Mouse (Mus musculus): ENCODE measurements around the gene Vax2. TPM values are rescaled to one million over a fixed set of nuclear protein-coding genes. Genes with fewer than 3 reads are reported as not detected.

The Vax2 gene
- not detected in 2 replicates for polyA plus RNA-seq (2014; fragmentation: Nextera tagmentation; extraction: Ambion mirVana)

DNA sequence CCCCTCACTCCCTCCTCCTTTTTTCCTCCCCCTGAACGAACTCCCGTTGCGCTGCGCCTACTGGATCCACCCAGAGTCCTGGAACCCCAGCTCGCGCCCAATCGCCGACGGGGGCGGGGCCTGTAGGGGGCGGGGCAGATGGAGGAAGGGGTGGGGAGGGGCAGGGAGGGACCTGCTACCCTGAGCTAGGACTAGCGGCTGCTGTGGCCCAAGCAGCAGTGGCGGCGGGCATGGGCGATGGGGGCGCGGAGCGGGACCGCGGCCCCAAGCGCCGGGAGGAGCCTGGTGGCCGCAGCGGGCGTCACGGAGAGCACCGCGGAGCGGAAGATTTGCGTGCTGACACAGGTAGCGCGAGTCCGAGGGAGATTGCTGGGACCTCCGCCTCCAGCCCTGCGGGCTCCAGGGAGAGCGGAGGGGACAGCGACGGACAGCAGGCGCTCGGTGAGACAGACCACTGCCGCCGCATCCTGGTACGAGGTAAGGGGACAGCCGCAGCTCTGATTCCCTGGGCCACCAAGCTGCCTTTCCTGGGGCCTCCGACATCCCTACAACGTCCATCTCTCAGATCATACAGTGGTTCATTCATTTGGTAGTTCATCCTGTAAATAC, at the start of gene Vax2:
TSS of gene Vax2 (plus strand) at position 198 of the 609 bp plus-strand sequence.
- ATAC-seq (ENCODE audit: insufficient read depth) (peak; percentile 90), DNase-seq (peak; percentile 80)
- Histone ChIP-seq H3K4me2 (peak within 1 kb of the TSS; percentile 70), H3K27me3 (ENCODE audit: insufficient read depth, low read length) (peaks cover 100% of the 10 kb centered on the region), H3K4me1 (ENCODE audit: insufficient read depth) (no peaks in the 10 kb centered on the region), H3K27ac (ENCODE audit: low read depth) (no peak within 1 kb of the TSS), H3K9ac (no peak within 1 kb of the TSS), H3K9me3 (ENCODE audit: low read depth, low read length) (no peaks in the 10 kb centered on the region), H3K36me3 (ENCODE audit: insufficient read depth) (no peaks in the 10 kb centered on the region), H3K4me3 (ENCODE audit: low read depth, low read length) (peak within 1 kb of the TSS; percentile 40)
- under 1% methylated on average over 46 of the region's 46 CpGs for WGBS
- no peak for TF ChIP-seq CTCF (IDR thresholded peaks at IDR 0.05; ENCODE audit: low read depth)

DNA sequence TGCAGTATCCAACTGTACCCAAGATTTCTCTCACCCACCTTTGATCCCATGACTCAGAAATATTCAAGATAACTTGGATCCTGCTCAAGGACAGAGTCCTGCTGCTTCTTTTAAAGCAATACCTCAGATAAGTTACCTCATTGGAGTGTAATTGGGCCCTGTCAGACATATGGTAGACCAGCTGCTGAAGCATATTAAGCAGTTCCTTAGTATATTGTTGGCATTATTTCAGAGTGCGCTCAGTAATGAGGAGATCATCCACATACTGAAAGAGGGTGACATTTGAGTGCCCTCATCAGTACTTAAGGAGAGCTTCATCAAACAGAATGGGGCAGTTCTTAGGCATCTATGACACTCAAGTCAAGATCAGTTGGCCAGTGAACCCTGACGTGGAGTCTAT, 46.1 kb upstream of the Vax2 start:
- no peak overlapping the region for H3K9ac ChIP-seq
- TF ChIP-seq CTCF (IDR thresholded peaks at IDR 0.05; ENCODE audit: low read depth): no peak
- H3K27me3 ChIP-seq (ENCODE audit: insufficient read depth, low read length): no peaks in the 10 kb centered on the region
- no peaks in the 10 kb centered on the region for H3K9me3 ChIP-seq (ENCODE audit: low read depth, low read length)
- WGBS: 71% methylated on average over 2 of the region's 2 CpGs
- no peak overlapping the region for H3K27ac ChIP-seq (ENCODE audit: low read depth)
- ATAC-seq (ENCODE audit: insufficient read depth) (no peak), DNase-seq (no peak)
- no peaks in the 10 kb centered on the region for H3K4me1 ChIP-seq (ENCODE audit: insufficient read depth)
- no peaks in the 10 kb centered on the region for H3K36me3 ChIP-seq (ENCODE audit: insufficient read depth)
- H3K4me2 ChIP-seq: no peak overlapping the region
- H3K4me3 ChIP-seq (ENCODE audit: low read depth, low read length): no peak overlapping the region

DNA sequence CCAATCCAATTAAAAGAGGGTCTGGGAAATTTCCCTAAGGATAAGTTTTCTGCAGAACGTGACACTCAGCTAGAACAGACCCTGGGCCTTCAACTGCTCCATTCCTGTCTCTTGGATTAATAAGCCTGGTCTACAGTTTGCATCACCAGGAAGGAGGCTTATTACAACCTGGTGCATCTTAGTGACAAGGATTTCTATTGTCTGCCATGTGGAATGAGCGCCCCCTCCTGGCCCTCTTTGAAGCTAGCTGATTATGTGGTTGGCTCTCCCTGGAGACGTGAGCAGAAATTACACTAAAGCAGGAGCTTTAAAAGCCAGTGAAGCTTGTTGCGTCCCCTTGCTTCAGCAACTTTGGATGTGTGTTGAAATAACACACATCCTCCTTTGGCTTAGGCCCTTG, 37.7 kb upstream of the Vax2 start:
- no peak overlapping the region for H3K4me2 ChIP-seq
- peak; percentile 88 for DNase-seq
- no peak overlapping the region for H3K27ac ChIP-seq (ENCODE audit: low read depth)
- no peaks in the 10 kb centered on the region for H3K4me1 ChIP-seq (ENCODE audit: insufficient read depth)
- 6% methylated on average over 4 of the region's 4 CpGs for whole genome bisulfite sequencing
- no peak overlapping the region for H3K4me3 ChIP-seq (ENCODE audit: low read depth, low read length)
- TF ChIP-seq CTCF (IDR thresholded peaks at IDR 0.05; ENCODE audit: low read depth): peak; percentile 91
- no peaks in the 10 kb centered on the region for H3K36me3 ChIP-seq (ENCODE audit: insufficient read depth)
- H3K27me3 ChIP-seq (ENCODE audit: insufficient read depth, low read length): no peaks in the 10 kb centered on the region
- no peak overlapping the region for H3K9ac ChIP-seq
- no peak for ATAC-seq (ENCODE audit: insufficient read depth)
- H3K9me3 ChIP-seq (ENCODE audit: low read depth, low read length): no peaks in the 10 kb centered on the region

DNA sequence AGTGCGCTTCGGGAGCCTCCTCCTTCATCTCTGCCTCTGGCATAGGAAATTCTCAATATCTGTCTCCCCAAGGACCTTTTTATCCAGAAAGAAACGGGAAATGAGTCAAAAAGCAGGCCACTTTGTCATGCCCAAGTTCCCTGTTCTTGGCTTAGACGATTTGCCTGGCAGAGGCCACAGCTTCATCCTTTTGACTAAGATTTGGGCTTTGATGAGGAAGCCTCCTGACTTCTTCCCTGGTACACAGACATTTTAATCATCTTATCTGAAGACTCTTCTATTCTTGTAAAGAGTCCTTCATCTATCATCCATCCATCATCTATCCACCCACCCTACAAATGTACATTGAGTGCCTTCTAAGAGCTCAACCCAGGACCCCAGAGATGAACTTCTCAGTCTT, 33.3 kb upstream of the Vax2 start, which contains the start of gene Cd207:
TSS of gene Cd207 (minus strand) at position 101 of the 400 bp plus-strand sequence.
- TF ChIP-seq CTCF (IDR thresholded peaks at IDR 0.05; ENCODE audit: low read depth): no peak
- Histone ChIP-seq H3K4me2 (no peak within 1 kb of the TSS), H3K36me3 (ENCODE audit: insufficient read depth) (no peaks in the 10 kb centered on the region), H3K4me1 (ENCODE audit: insufficient read depth) (no peaks in the 10 kb centered on the region), H3K4me3 (ENCODE audit: low read depth, low read length) (no peak within 1 kb of the TSS), H3K27me3 (ENCODE audit: insufficient read depth, low read length) (no peaks in the 10 kb centered on the region), H3K27ac (ENCODE audit: low read depth) (no peak within 1 kb of the TSS), H3K9me3 (ENCODE audit: low read depth, low read length) (no peaks in the 10 kb centered on the region), H3K9ac (no peak within 1 kb of the TSS)
- ATAC-seq (ENCODE audit: insufficient read depth): no peak
- 70% methylated on average over 4 of the region's 4 CpGs for WGBS
- no peak for DNase-seq

DNA sequence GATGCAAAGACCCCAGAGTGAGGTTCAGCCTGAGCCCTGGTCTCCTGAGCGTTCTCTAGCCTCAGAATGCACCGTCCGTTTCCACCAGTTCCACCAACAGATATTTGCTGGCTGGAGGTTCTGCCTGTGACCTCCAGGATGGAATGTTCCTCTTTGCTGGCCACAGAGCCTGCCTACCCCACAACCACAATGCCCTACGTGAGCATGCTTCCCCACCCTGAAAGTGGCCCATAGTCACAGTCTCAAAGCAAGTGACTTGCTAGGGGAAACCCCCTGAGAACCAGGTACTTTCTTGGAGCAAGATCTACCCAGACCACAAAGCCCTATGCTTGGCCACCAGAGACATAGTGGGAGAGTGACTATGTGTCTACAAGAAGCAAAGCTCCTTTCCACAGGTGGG, 21.7 kb upstream of the Vax2 start:
- WGBS: 74% methylated on average over 4 of the region's 4 CpGs
- no peak for DNase-seq
- Histone ChIP-seq H3K4me2 (no peak overlapping the region), H3K9me3 (ENCODE audit: low read depth, low read length) (no peaks in the 10 kb centered on the region), H3K9ac (no peak overlapping the region), H3K27ac (ENCODE audit: low read depth) (no peak overlapping the region), H3K27me3 (ENCODE audit: insufficient read depth, low read length) (peaks cover 42% of the 10 kb centered on the region), H3K36me3 (ENCODE audit: insufficient read depth) (no peaks in the 10 kb centered on the region), H3K4me3 (ENCODE audit: low read depth, low read length) (no peak overlapping the region), H3K4me1 (ENCODE audit: insufficient read depth) (no peaks in the 10 kb centered on the region)
- TF ChIP-seq CTCF (IDR thresholded peaks at IDR 0.05; ENCODE audit: low read depth): no peak
- no peak for ATAC-seq (ENCODE audit: insufficient read depth)

DNA sequence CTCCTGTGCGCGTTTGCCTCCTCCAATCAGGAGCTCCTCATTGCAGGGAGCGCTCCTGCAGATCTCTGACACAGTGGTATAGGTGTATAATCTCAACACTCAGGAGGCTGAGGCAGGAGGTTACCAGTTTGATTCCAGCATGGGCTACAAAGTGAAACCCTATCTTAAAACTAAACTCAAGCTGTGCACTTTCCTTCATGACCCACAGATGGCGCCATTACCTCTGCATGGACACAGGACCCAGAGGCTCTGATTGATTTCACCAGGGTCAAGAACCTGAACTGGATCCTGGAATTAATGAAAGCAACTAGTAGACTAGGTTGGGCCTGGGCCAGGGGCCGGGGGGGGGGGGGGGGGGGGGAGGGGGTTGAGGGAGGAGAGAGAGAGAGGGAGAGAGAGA, 20.8 kb upstream of the Vax2 start:
- Histone ChIP-seq H3K9me3 (ENCODE audit: low read depth, low read length) (no peaks in the 10 kb centered on the region), H3K4me3 (ENCODE audit: low read depth, low read length) (no peak overlapping the region), H3K27ac (ENCODE audit: low read depth) (no peak overlapping the region), H3K4me2 (no peak overlapping the region), H3K9ac (no peak overlapping the region), H3K36me3 (ENCODE audit: insufficient read depth) (no peaks in the 10 kb centered on the region), H3K4me1 (ENCODE audit: insufficient read depth) (no peaks in the 10 kb centered on the region), H3K27me3 (ENCODE audit: insufficient read depth, low read length) (peaks cover 51% of the 10 kb centered on the region)
- peak; percentile 78 for TF ChIP-seq CTCF (IDR thresholded peaks at IDR 0.05; ENCODE audit: low read depth)
- whole genome bisulfite sequencing: 27% methylated on average over 4 of the region's 5 CpGs
- ATAC-seq (ENCODE audit: insufficient read depth) (0 out of 2 replicates have a peak, but pooled peaks have one; percentile 31), DNase-seq (peak; percentile 82)

DNA sequence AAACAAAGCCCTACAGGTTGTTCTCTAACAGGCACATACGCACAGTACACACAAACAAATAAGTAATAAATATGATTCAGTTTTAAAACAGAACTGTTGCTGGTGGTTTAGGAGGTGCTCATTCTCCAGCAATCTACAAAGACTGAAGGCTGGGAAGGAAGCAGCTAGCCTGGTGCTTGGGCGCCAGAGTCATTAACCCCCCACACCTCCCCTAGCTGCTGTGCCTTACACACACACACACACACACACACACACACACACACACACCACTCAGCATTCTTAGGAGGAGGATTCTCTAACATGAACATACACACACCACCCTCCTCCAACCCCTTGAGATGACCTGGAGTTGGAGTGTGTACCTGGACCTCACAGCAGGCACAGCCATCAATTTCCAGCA, 20.1 kb upstream of the Vax2 start:
- no peak overlapping the region for H3K9ac ChIP-seq
- 56% methylated on average over 2 of the region's 2 CpGs for WGBS
- H3K27me3 ChIP-seq (ENCODE audit: insufficient read depth, low read length): peaks cover 57% of the 10 kb centered on the region
- H3K4me3 ChIP-seq (ENCODE audit: low read depth, low read length): no peak overlapping the region
- ATAC-seq (ENCODE audit: insufficient read depth) (no peak), DNase-seq (no peak)
- H3K4me2 ChIP-seq: no peak overlapping the region
- TF ChIP-seq CTCF (IDR thresholded peaks at IDR 0.05; ENCODE audit: low read depth): no peak
- H3K27ac ChIP-seq (ENCODE audit: low read depth): no peak overlapping the region
- H3K9me3 ChIP-seq (ENCODE audit: low read depth, low read length): no peaks in the 10 kb centered on the region
- H3K36me3 ChIP-seq (ENCODE audit: insufficient read depth): no peaks in the 10 kb centered on the region
- H3K4me1 ChIP-seq (ENCODE audit: insufficient read depth): no peaks in the 10 kb centered on the region

Data from lung, embryonic 14.5 days (tissue).